Mouse (Mus musculus): Measurements from ENCODE around the gene Polr1c. TPM values are rescaled to one million over a fixed set of nuclear protein-coding genes. Genes with fewer than 3 reads are reported as not detected.

Gene Polr1c
- 1.2 and 1.6 TPM in 2 replicates for polyA plus RNA-seq (2012)

GRCm38 (mm10) chr17:46247512-46248188 lies at the start of gene Polr1c, which contains the start of gene Yipf3:
Gene Polr1c (minus strand): TSS chr17:46248054.
Gene Yipf3 (plus strand): TSS chr17:46248080.
- Histone ChIP-seq H3K4me3 (replicated peaks) (peak within 1 kb of the TSS; percentile 67), H3K36me3 (ENCODE audit: control insufficient read depth) (peaks cover 84% of the 10 kb centered on the region), H3K9me3 (ENCODE audit: control insufficient read depth, low read length) (no peaks in the 10 kb centered on the region), H3K4me1 (ENCODE audit: control insufficient read depth) (peaks cover 41% of the 10 kb centered on the region), H3K27me3 (ENCODE audit: control insufficient read depth) (no peaks in the 10 kb centered on the region)
- TF ChIP-seq GATA1 (IDR thresholded peaks at IDR 0.05; ENCODE audit: low read length) (no peak), TAL1 (IDR thresholded peaks at IDR 0.05; ENCODE audit: low read length) (no peak)

GRCm38 (mm10) chr17:46297028-46297363 lies 49.1 kb upstream of the Polr1c start:
- TF ChIP-seq GATA1 (IDR thresholded peaks at IDR 0.05; ENCODE audit: low read length) = no peak
- no peak for TF ChIP-seq TAL1 (IDR thresholded peaks at IDR 0.05; ENCODE audit: low read length)
- Histone ChIP-seq H3K4me3 (replicated peaks) (no peak overlapping the region), H3K27me3 (ENCODE audit: control insufficient read depth) (peaks cover 74% of the 10 kb centered on the region)

GRCm38 (mm10) chr17:46296601-46297000 lies 48.7 kb upstream of the Polr1c start:
- TF ChIP-seq TAL1 (IDR thresholded peaks at IDR 0.05; ENCODE audit: low read length) (no peak), GATA1 (IDR thresholded peaks at IDR 0.05; ENCODE audit: low read length) (no peak)
- H3K27me3 ChIP-seq (ENCODE audit: control insufficient read depth) = peaks cover 75% of the 10 kb centered on the region
- H3K9me3 ChIP-seq (ENCODE audit: control insufficient read depth, low read length) = peaks cover 7% of the 10 kb centered on the region; the same call in 1 of the 2 replicates
- no peak overlapping the region for H3K4me3 ChIP-seq (replicated peaks)
- H3K4me1 ChIP-seq (ENCODE audit: control insufficient read depth) = peaks cover 10% of the 10 kb centered on the region
- H3K36me3 ChIP-seq (ENCODE audit: control insufficient read depth) = no peaks in the 10 kb centered on the region

More at GRCm38 (mm10) chr17:46297028-46297363, 49.1 kb upstream of the Polr1c start:
- peaks cover 7% of the 10 kb centered on the region; the same call in 1 of the 2 replicates for H3K9me3 ChIP-seq (ENCODE audit: control insufficient read depth, low read length)
- peaks cover 10% of the 10 kb centered on the region for H3K4me1 ChIP-seq (ENCODE audit: control insufficient read depth)
- H3K36me3 ChIP-seq (ENCODE audit: control insufficient read depth) = no peaks in the 10 kb centered on the region

- Histone ChIP-seq H3K4me3 (replicated peaks) (no peak overlapping the region), H3K9me3 (ENCODE audit: control insufficient read depth, low read length) (no peaks in the 10 kb centered on the region), H3K36me3 (ENCODE audit: control insufficient read depth) (no peaks in the 10 kb centered on the region), H3K27me3 (ENCODE audit: control insufficient read depth) (peaks cover 23% of the 10 kb centered on the region), H3K4me1 (ENCODE audit: control insufficient read depth) (peaks cover 9% of the 10 kb centered on the region)
- TF ChIP-seq TAL1 (IDR thresholded peaks at IDR 0.05; ENCODE audit: low read length) = no peak
- TF ChIP-seq GATA1 (IDR thresholded peaks at IDR 0.05; ENCODE audit: low read length) = no peak
Measured at GRCm38 (mm10) chr17:46287678-46288095, 39.8 kb upstream of the Polr1c start.

- peaks cover 12% of the 10 kb centered on the region for H3K27me3 ChIP-seq (ENCODE audit: control insufficient read depth)
- H3K36me3 ChIP-seq (ENCODE audit: control insufficient read depth) = peaks cover 9% of the 10 kb centered on the region
- no peak for TF ChIP-seq TAL1 (IDR thresholded peaks at IDR 0.05; ENCODE audit: low read length)
- no peak for TF ChIP-seq GATA1 (IDR thresholded peaks at IDR 0.05; ENCODE audit: low read length)
- peaks cover 25% of the 10 kb centered on the region for H3K4me1 ChIP-seq (ENCODE audit: control insufficient read depth)
- no peaks in the 10 kb centered on the region for H3K9me3 ChIP-seq (ENCODE audit: control insufficient read depth, low read length)
- H3K4me3 ChIP-seq (replicated peaks) = no peak overlapping the region
Measured at GRCm38 (mm10) chr17:46285407-46285806, 37.6 kb upstream of the Polr1c start.

GRCm38 (mm10) chr17:46284653-46285052 lies 36.8 kb upstream of the Polr1c start:
- Histone ChIP-seq H3K36me3 (ENCODE audit: control insufficient read depth) (peaks cover 17% of the 10 kb centered on the region), H3K9me3 (ENCODE audit: control insufficient read depth, low read length) (no peaks in the 10 kb centered on the region), H3K27me3 (ENCODE audit: control insufficient read depth) (peaks cover 9% of the 10 kb centered on the region), H3K4me1 (ENCODE audit: control insufficient read depth) (peaks cover 25% of the 10 kb centered on the region), H3K4me3 (replicated peaks) (no peak overlapping the region)
- TF ChIP-seq TAL1 (IDR thresholded peaks at IDR 0.05; ENCODE audit: low read length) = no peak
- no peak for TF ChIP-seq GATA1 (IDR thresholded peaks at IDR 0.05; ENCODE audit: low read length)

GRCm38 (mm10) chr17:46283911-46284310 lies 36.1 kb upstream of the Polr1c start:
- Histone ChIP-seq H3K4me3 (replicated peaks) (no peak overlapping the region), H3K27me3 (ENCODE audit: control insufficient read depth) (peaks cover 9% of the 10 kb centered on the region), H3K4me1 (ENCODE audit: control insufficient read depth) (peaks cover 26% of the 10 kb centered on the region), H3K9me3 (ENCODE audit: control insufficient read depth, low read length) (no peaks in the 10 kb centered on the region), H3K36me3 (ENCODE audit: control insufficient read depth) (peaks cover 24% of the 10 kb centered on the region)
- TF ChIP-seq GATA1 (IDR thresholded peaks at IDR 0.05; ENCODE audit: low read length) (no peak), TAL1 (IDR thresholded peaks at IDR 0.05; ENCODE audit: low read length) (no peak)

GRCm38 (mm10) chr17:46283140-46283539 lies 35.3 kb upstream of the Polr1c start:
- peaks cover 26% of the 10 kb centered on the region for H3K4me1 ChIP-seq (ENCODE audit: control insufficient read depth)
- H3K27me3 ChIP-seq (ENCODE audit: control insufficient read depth) = peaks cover 9% of the 10 kb centered on the region
- H3K36me3 ChIP-seq (ENCODE audit: control insufficient read depth) = peaks cover 32% of the 10 kb centered on the region
- H3K4me3 ChIP-seq (replicated peaks) = peak overlapping the region; percentile 91
- TF ChIP-seq TAL1 (IDR thresholded peaks at IDR 0.05; ENCODE audit: low read length) (no peak), GATA1 (IDR thresholded peaks at IDR 0.05; ENCODE audit: low read length) (no peak)
- no peaks in the 10 kb centered on the region for H3K9me3 ChIP-seq (ENCODE audit: control insufficient read depth, low read length)

GRCm38 (mm10) chr17:46282483-46283123 lies 34.7 kb upstream of the Polr1c start, which contains the start of gene Tjap1:
Gene Tjap1 (minus strand): TSS chr17:46283026.
- Histone ChIP-seq H3K4me3 (replicated peaks) (peak within 1 kb of the TSS; percentile 91), H3K27me3 (ENCODE audit: control insufficient read depth) (peaks cover 9% of the 10 kb centered on the region), H3K9me3 (ENCODE audit: control insufficient read depth, low read length) (no peaks in the 10 kb centered on the region), H3K36me3 (ENCODE audit: control insufficient read depth) (peaks cover 36% of the 10 kb centered on the region), H3K4me1 (ENCODE audit: control insufficient read depth) (peaks cover 26% of the 10 kb centered on the region)
- TF ChIP-seq GATA1 (IDR thresholded peaks at IDR 0.05; ENCODE audit: low read length) (no peak), TAL1 (IDR thresholded peaks at IDR 0.05; ENCODE audit: low read length) (no peak)

Measured in erythroblast, embryonic 14.5 days (primary cell).